Mouse (Mus musculus) forebrain, embryonic 15.5 days (tissue): ENCODE data around the gene Grk5. TPM values are rescaled to one million over a fixed set of nuclear protein-coding genes. Genes with fewer than 3 reads are reported as not detected.
A peak's percentile ranks its signal among the peaks of the same experiment; 100 is the strongest.

Experiments
- ATAC-seq: fragments of 200-750 bp; cut with Nextera tagmentation; replicated peaks from 2 replicates; pipeline ENCODE4 v1.8.0; 2017; ENCODE audit warnings: mild to moderate bottlenecking, moderate TSS enrichment, moderate library complexity
- H3K27ac ChIP-seq: fragments of 300-500 bp; sonication (generic); replicated peaks from 2 replicates; pipeline ENCODE4 v1.5.1; 2015; ENCODE audit warnings: mild to moderate bottlenecking, inconsistent platforms
- H3K27me3 ChIP-seq: fragments of 300-500 bp; sonication (generic); 2 replicates; pipeline ENCODE4 v1.6.1; 2015; ENCODE audit warnings: inconsistent platforms
- H3K36me3 ChIP-seq: fragments of 300-500 bp; sonication (generic); 2 replicates; pipeline ENCODE4 v1.6.1; 2015; ENCODE audit warnings: mild to moderate bottlenecking, inconsistent platforms
- H3K4me1 ChIP-seq: fragments of 300-500 bp; sonication (generic); 2 replicates; pipeline ENCODE4 v1.6.1; 2015; ENCODE audit warnings: inconsistent platforms
- H3K4me2 ChIP-seq: fragments of 300-500 bp; sonication (generic); replicated peaks from 2 replicates; pipeline ENCODE4 v1.6.1; 2015; ENCODE audit warnings: mild to moderate bottlenecking, inconsistent platforms
- H3K4me3 ChIP-seq: fragments of 300-500 bp; sonication (generic); 2 replicates; pipeline ENCODE4 v1.5.1; 2015; ENCODE audit warnings: mild to moderate bottlenecking, inconsistent platforms
- H3K9ac ChIP-seq: fragments of 300-500 bp; sonication (generic); replicated peaks from 2 replicates; pipeline ENCODE4 v1.6.1; 2015; ENCODE audit warnings: mild to moderate bottlenecking, inconsistent platforms
- H3K9me3 ChIP-seq: fragments of 300-500 bp; sonication (generic); 2 replicates; pipeline ENCODE4 v1.6.1; 2016; ENCODE audit warnings: inconsistent platforms
- WGBS: fragments of 180-500 bp; shearing (Covaris S2); methylation state at CpG from one replicate; pipeline ENCODE4 v1.1.7; 2015; ENCODE audit warnings: mixed read lengths; 5-methylcytosine and 5-hydroxymethylcytosine counted together
- polyA plus RNA-seq: library from polyadenylated mRNA; unstranded; fragments of >200 nt; fragmentation: Nextera tagmentation; extraction: Ambion mirVana; gene quantifications from 2 replicates; pipeline ENCODE4 v1.2.1, GENCODE M21; 2015

Gene Grk5
- polyA plus RNA-seq, 1 experiment from 2014 or later, result 2.1 TPM

GRCm38 (mm10) chr19:60994845-60995244 lies 105.3 kb downstream of the Grk5 start:
- Histone ChIP-seq H3K9ac (no peak overlapping the region), H3K4me1 (no peaks in the 10 kb centered on the region), H3K27ac (no peak overlapping the region), H3K4me3 (no peak overlapping the region), H3K4me2 (no peak overlapping the region), H3K27me3 (no peaks in the 10 kb centered on the region), H3K36me3 (no peaks in the 10 kb centered on the region), H3K9me3 (no peaks in the 10 kb centered on the region)
- no peak for ATAC-seq
- WGBS, result 84% methylated on average over 2 of the region's 2 CpGs

DNA sequence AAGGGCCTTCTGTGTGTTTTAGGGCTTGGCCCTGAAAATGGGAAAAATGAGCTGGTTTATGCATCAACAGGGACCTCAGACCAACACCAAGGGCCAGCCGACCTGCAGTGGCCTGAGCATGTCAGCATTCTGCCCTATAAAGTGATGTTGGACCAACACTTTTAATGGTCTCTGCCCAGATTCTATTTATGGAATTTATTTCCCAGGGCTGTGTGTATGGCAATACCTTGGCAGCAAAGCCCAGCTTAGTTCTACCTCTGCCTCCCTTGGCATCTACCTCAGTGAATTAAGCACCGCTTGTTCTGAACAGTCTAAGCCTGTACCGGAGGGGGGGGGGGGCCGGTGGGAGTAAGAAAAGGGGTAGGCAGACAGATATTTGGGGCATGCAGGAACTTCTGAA lies 108.2 kb downstream of the Grk5 start:
- Histone ChIP-seq H3K27me3 (no peaks in the 10 kb centered on the region), H3K36me3 (no peaks in the 10 kb centered on the region), H3K4me1 (no peaks in the 10 kb centered on the region), H3K9ac (no peak overlapping the region), H3K4me2 (no peak overlapping the region), H3K27ac (no peak overlapping the region), H3K4me3 (no peak overlapping the region), H3K9me3 (no peaks in the 10 kb centered on the region)
- no peak for ATAC-seq
- WGBS, result 89% methylated on average over 4 of the region's 4 CpGs

DNA sequence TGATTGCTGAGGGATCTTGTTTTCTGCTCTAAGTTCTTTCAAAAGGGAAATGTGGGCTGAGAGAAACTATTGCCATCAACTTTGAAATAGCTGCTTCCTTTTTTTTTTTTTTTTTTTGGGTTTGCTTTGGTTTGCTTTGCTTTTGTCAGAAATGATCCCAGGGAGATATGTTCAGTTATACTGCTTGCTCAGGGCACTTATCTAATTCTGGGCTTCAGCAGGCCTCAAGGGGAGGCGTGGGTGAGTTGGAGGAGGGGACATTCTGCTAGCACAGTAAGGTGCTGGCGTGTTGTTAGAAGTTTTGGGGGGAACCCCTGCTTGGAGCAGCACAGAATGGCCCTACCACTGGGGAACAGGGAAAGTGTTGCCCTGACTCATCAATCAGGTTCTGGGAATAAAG lies 110.1 kb downstream of the Grk5 start:
- 75% methylated on average over 2 of the region's 2 CpGs for WGBS
- no peaks in the 10 kb centered on the region for H3K9me3 ChIP-seq
- no peak overlapping the region for H3K9ac ChIP-seq
- H3K27me3 ChIP-seq, result no peaks in the 10 kb centered on the region
- no peak overlapping the region for H3K27ac ChIP-seq
- no peak for ATAC-seq
- H3K4me2 ChIP-seq, result no peak overlapping the region
- H3K4me3 ChIP-seq, result no peak overlapping the region
- no peaks in the 10 kb centered on the region for H3K36me3 ChIP-seq
- H3K4me1 ChIP-seq, result no peaks in the 10 kb centered on the region

DNA sequence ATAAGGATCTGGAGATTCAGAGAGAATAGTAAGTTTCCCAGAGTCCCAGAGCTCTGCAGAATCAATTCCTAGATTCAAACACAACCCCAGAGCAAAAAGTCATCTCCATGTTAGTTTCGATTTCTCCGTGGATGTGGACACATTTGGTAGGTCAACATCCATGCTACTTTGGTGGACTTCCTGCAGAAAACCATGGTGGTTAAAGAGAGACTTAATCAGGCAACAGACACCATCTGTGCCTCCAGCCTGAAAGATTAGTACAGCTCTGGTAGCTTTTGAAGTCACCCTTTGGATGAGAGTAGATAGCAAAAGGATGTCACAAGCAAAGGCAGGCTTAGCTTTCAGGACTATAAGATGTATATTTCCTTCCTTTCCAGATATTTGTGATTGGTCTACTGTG lies 111.4 kb downstream of the Grk5 start:
- H3K27ac ChIP-seq, result no peak overlapping the region
- no peak for ATAC-seq
- 92% methylated on average over 2 of the region's 2 CpGs for WGBS
- no peaks in the 10 kb centered on the region for H3K9me3 ChIP-seq
- no peaks in the 10 kb centered on the region for H3K36me3 ChIP-seq
- no peaks in the 10 kb centered on the region for H3K27me3 ChIP-seq
- no peaks in the 10 kb centered on the region for H3K4me1 ChIP-seq
- no peak overlapping the region for H3K4me2 ChIP-seq
- no peak overlapping the region for H3K4me3 ChIP-seq
- H3K9ac ChIP-seq, result no peak overlapping the region

- 83% methylated on average over 2 of the region's 2 CpGs for WGBS
These were observed 119.7 kb downstream of the Grk5 start for GRCm38 (mm10) chr19:61009266-61009665.

GRCm38 (mm10) chr19:61017477-61018266 lies 128.1 kb downstream of the Grk5 start:
- Histone ChIP-seq H3K4me2 (no peak overlapping the region), H3K36me3 (no peaks in the 10 kb centered on the region), H3K4me3 (no peak overlapping the region), H3K4me1 (peaks cover 17% of the 10 kb centered on the region), H3K27ac (no peak overlapping the region), H3K9ac (no peak overlapping the region), H3K27me3 (no peaks in the 10 kb centered on the region), H3K9me3 (no peaks in the 10 kb centered on the region)
- 88% methylated on average over 1 of the region's 1 CpGs for whole genome bisulfite sequencing
- ATAC-seq, result no peak

More at GRCm38 (mm10) chr19:61009266-61009665, 119.7 kb downstream of the Grk5 start:
- Histone ChIP-seq H3K27me3 (no peaks in the 10 kb centered on the region), H3K36me3 (no peaks in the 10 kb centered on the region), H3K27ac (no peak overlapping the region), H3K4me2 (no peak overlapping the region), H3K9me3 (no peaks in the 10 kb centered on the region), H3K4me1 (no peaks in the 10 kb centered on the region), H3K9ac (no peak overlapping the region), H3K4me3 (no peak overlapping the region)
- ATAC-seq, result no peak

GRCm38 (mm10) chr19:61021502-61021901 lies 132.0 kb downstream of the Grk5 start:
- 51% methylated on average over 2 of the region's 2 CpGs for WGBS

DNA sequence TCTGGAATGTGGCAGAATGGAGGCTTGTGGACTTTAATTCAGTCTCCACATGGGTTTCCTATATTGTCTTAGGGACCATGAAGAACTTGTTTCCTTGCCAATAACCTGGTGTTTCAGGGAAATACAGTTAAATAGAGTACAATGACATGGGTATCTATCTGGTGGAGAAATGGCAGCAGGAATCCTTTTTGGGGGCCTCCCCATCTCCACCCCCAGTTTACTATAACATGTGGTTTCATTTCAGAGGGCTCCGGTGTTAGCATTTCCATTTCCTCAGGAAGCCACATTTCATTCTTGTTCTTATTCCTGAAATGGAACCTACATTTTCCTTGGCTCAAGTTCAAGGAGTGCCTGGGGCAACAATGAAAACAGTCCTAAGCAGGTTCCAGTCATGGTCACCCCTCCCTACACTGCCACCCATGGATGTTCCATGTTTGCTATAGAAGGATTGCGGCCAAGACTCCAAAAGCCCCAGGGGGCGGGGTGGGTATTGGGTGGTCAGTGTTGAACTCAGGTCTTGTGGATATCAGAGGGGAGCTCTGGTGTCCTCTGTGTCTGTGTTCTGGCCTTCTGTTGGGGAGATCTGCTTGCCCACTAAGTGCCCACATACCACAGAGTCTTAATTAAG lies 132.5 kb downstream of the Grk5 start:
- no peak overlapping the region for H3K27ac ChIP-seq

More at GRCm38 (mm10) chr19:61021502-61021901, 132.0 kb downstream of the Grk5 start:
- H3K4me3 ChIP-seq, result no peak overlapping the region
- peak; percentile 78 for ATAC-seq
- H3K27ac ChIP-seq, result no peak overlapping the region
- H3K36me3 ChIP-seq, result no peaks in the 10 kb centered on the region
- H3K9ac ChIP-seq, result no peak overlapping the region
- H3K4me2 ChIP-seq, result no peak overlapping the region
- H3K9me3 ChIP-seq, result no peaks in the 10 kb centered on the region
- no peaks in the 10 kb centered on the region for H3K27me3 ChIP-seq
- peaks cover 18% of the 10 kb centered on the region for H3K4me1 ChIP-seq

DNA sequence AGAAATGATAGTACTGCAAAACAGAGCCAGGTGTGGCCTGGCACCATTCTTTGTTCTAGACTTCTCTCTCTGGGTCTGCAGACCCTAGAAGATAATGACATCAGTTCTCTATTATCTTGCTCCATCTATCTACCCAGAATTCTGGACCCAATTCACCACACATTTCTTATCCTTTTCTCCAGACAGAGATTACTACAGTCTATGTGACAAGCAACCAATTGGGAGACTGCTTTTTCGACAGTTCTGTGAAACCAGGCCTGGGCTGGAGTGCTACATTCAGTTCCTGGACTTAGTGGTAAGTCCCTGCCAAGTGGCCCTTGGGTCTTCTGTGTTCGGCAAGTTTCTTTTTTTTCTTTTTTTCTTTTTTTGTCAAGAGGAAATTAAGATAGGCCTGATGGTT lies 142.0 kb downstream of the Grk5 start:
- Histone ChIP-seq H3K27me3 (no peaks in the 10 kb centered on the region), H3K4me2 (no peak overlapping the region), H3K9ac (no peak overlapping the region), H3K27ac (no peak overlapping the region), H3K4me3 (no peak overlapping the region), H3K4me1 (no peaks in the 10 kb centered on the region), H3K36me3 (no peaks in the 10 kb centered on the region), H3K9me3 (no peaks in the 10 kb centered on the region)
- whole genome bisulfite sequencing, result 86% methylated on average over 2 of the region's 2 CpGs
- ATAC-seq, result no peak

More for the DNA sequence above, 132.5 kb downstream of the Grk5 start:
- Histone ChIP-seq H3K9ac (no peak overlapping the region), H3K4me1 (peaks cover 18% of the 10 kb centered on the region), H3K27me3 (no peaks in the 10 kb centered on the region), H3K4me2 (no peak overlapping the region), H3K4me3 (no peak overlapping the region), H3K9me3 (no peaks in the 10 kb centered on the region), H3K36me3 (no peaks in the 10 kb centered on the region)
- no peak for ATAC-seq
- WGBS, result 93% methylated on average over 3 of the region's 3 CpGs

DNA sequence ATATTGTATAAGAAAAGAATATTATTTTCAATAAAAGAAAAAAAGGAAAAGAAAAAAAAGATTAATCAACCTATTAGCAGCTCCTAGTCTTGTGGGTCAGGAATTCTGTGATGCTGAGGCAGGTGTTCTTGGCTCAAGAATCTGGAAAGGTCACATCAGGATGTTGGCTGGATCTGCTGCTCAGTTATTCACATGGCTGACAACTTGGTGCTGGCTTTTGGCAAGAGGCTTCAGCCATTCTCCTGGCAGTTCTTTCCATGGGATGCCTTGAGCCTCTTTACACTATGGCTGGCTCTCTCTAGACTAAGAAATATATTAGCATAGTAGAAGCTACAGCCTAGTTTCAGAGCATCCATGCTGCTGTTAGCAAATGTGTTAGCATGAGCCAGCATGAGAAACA lies 149.6 kb downstream of the Grk5 start:
- Histone ChIP-seq H3K9ac (no peak overlapping the region), H3K36me3 (no peaks in the 10 kb centered on the region), H3K27ac (no peak overlapping the region), H3K4me2 (no peak overlapping the region), H3K27me3 (no peaks in the 10 kb centered on the region), H3K4me3 (no peak overlapping the region), H3K9me3 (no peaks in the 10 kb centered on the region), H3K4me1 (no peaks in the 10 kb centered on the region)
- ATAC-seq, result no peak

DNA sequence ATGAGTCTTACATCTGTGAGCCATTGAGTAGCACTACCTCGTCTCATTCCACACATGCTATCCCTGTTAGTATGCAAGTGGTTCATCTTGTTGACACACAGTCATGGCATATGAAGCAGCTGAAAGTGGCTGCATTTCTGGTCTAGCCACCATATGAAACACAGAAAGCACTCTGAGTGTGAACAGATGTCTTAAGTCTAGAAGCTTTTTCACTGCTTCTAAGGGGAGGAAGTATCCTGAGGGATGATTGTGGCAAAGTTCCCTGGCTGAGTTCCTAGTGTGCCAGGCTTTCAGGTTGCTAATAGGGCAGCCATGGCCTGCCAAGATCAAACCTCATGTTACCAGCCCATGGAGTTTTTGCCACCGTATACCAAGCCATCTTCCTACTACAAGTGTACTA lies 159.1 kb downstream of the Grk5 start:
- Histone ChIP-seq H3K27me3 (no peaks in the 10 kb centered on the region), H3K4me2 (no peak overlapping the region), H3K4me1 (no peaks in the 10 kb centered on the region), H3K9me3 (no peaks in the 10 kb centered on the region), H3K36me3 (no peaks in the 10 kb centered on the region), H3K27ac (no peak overlapping the region), H3K9ac (no peak overlapping the region), H3K4me3 (no peak overlapping the region)
- no peak for ATAC-seq
- 70% methylated on average over 2 of the region's 2 CpGs for WGBS

DNA sequence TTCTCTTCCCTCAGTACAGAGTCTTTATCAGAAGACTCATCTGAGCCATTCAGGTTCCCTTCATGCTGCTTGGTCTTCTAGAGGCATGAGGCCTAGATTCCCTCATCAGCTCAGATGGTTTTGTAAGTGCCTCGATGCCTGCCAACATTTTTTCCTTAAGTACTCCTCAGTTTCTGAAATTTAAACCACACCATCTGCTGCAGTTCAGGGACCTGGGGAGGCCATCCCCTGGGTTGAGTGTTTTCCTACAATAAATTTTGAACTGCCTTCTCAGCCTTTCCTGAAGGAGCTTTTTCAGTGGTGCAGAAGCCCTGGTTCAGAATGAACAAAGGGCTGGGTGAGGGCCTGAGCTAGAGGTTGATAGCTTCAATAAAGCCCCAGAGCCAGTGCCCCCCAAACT lies 159.9 kb downstream of the Grk5 start:
- Histone ChIP-seq H3K4me1 (no peaks in the 10 kb centered on the region), H3K36me3 (no peaks in the 10 kb centered on the region), H3K4me2 (no peak overlapping the region), H3K4me3 (no peak overlapping the region), H3K27ac (no peak overlapping the region), H3K9ac (no peak overlapping the region), H3K27me3 (no peaks in the 10 kb centered on the region), H3K9me3 (no peaks in the 10 kb centered on the region)
- no peak for ATAC-seq
- WGBS, result 83% methylated on average over 1 of the region's 1 CpGs

DNA sequence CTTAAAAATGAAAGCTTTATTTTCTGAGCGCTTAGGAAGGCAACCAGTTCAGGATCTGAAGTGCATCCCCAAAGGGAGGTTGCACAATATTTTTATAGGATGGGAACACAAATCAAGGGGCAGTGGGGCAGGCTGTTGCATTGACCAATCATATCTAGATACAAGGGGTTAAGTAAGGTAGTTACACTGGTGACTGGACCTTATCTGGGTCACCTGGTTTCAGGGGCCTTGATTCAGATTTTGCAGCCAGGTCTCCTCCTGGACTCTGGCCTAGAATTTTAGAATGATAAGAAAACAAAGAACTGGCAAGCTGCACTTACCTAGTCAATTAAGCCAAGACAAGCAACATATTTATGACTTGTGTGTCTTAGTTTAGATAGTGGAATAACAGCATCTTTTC lies 161.6 kb downstream of the Grk5 start:
- Histone ChIP-seq H3K27ac (no peak overlapping the region), H3K27me3 (no peaks in the 10 kb centered on the region), H3K4me3 (no peak overlapping the region), H3K9me3 (no peaks in the 10 kb centered on the region), H3K4me2 (no peak overlapping the region), H3K4me1 (no peaks in the 10 kb centered on the region), H3K36me3 (no peaks in the 10 kb centered on the region), H3K9ac (no peak overlapping the region)
- WGBS, result 94% methylated on average over 1 of the region's 1 CpGs
- no peak for ATAC-seq
